Mouse (Mus musculus) ES-E14 (cell line): Measurements from ENCODE around the gene Qtrt1.

Experiments used
- ZC3H11A ChIP-seq: IDR thresholded peaks from 2 replicates; pipeline ENCODE4 v1.6.1; 2012; ENCODE audit warnings: low read depth, mild to moderate bottlenecking, inconsistent platforms, low read length, borderline replicate concordance
- ZNF384 ChIP-seq: IDR thresholded peaks from 2 replicates; pipeline ENCODE4 v1.6.1; 2012; ENCODE audit warnings: low read depth, low read length, inconsistent platforms

GRCm38 (mm10) chr9:21458821-21459220, 47.2 kb downstream of the Qtrt1 start:
- no peak for TF ChIP-seq ZNF384
- no peak for TF ChIP-seq ZC3H11A
